Mouse (Mus musculus): ENCODE data around the gene Slc19a1. TPM values are rescaled to one million over a fixed set of nuclear protein-coding genes. Genes with fewer than 3 reads are reported as not detected.

The Slc19a1 gene
- polyA plus RNA-seq, 1 experiment from 2014 or later, result 45.1 TPM

DNA sequence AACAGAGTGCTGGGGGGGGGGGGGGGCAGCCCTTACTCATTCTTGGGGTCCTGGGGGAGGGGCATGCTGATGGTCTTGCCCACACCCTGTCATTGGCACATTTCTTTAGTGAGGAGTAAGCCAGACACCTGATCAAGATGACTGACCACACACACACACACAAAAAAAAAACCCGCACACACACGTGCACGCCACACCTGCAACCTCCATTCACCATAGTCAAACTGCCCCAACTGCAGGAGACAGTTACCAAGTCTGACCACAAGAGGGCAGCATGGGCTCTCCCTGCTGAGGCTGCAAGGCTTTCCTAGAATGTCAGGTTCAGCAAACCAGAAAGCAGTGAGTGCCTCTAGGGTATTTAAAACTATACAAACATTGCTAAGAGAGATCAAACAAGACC lies 50.4 kb downstream of the Slc19a1 start:
- Histone ChIP-seq H3K9me3 (ENCODE audit: control insufficient read depth, low read length) (no peaks in the 10 kb centered on the region), H3K27ac (ENCODE audit: low read depth, low read length) (no peak overlapping the region), H3K4me3 (ENCODE audit: low read length) (no peak overlapping the region), H3K4me2 (ENCODE audit: low read length) (no peak overlapping the region), H3K27me3 (replicated peaks; ENCODE audit: control insufficient read depth, insufficient read depth, low read length) (no peaks in the 10 kb centered on the region), H3K4me1 (ENCODE audit: control insufficient read depth, insufficient read depth, low read depth, low read length) (no peaks in the 10 kb centered on the region), H3K36me3 (ENCODE audit: control insufficient read depth, insufficient read depth, low read length) (no peaks in the 10 kb centered on the region), H3K9ac (ENCODE audit: low read depth, low read length) (no peak overlapping the region)
- 0 out of 2 replicates have a peak, but pooled peaks have one; percentile 42 for ATAC-seq
- WGBS, result 21% methylated on average over 3 of the region's 3 CpGs

DNA sequence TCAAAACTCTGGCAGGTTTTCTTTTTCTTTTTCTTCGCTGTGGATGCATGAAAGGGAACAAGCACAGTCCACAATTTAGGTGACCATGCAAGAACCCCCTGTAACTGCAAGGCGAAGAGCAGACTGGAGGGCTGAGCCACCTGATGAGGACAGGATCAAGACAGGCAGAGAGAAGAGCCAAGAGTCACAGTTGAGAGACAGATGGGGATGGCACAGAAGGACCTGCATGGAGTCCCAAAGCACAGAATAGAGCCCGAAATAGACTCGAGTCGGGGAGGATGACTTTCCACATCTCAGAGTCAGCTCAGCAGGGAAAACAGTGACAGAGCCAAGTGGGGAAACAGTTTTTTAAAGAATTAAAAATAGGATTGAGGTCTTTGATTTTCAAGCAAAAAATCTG lies 50.9 kb downstream of the Slc19a1 start:
- H3K36me3 ChIP-seq (ENCODE audit: control insufficient read depth, insufficient read depth, low read length), result no peaks in the 10 kb centered on the region
- no peaks in the 10 kb centered on the region for H3K9me3 ChIP-seq (ENCODE audit: control insufficient read depth, low read length)
- no peak overlapping the region for H3K27ac ChIP-seq (ENCODE audit: low read depth, low read length)
- no peak overlapping the region for H3K4me3 ChIP-seq (ENCODE audit: low read length)
- no peak for ATAC-seq
- H3K9ac ChIP-seq (ENCODE audit: low read depth, low read length), result no peak overlapping the region
- H3K27me3 ChIP-seq (replicated peaks; ENCODE audit: control insufficient read depth, insufficient read depth, low read length), result no peaks in the 10 kb centered on the region
- H3K4me2 ChIP-seq (ENCODE audit: low read length), result no peak overlapping the region
- no peaks in the 10 kb centered on the region for H3K4me1 ChIP-seq (ENCODE audit: control insufficient read depth, insufficient read depth, low read depth, low read length)
- WGBS, result 68% methylated on average over 5 of the region's 5 CpGs

DNA sequence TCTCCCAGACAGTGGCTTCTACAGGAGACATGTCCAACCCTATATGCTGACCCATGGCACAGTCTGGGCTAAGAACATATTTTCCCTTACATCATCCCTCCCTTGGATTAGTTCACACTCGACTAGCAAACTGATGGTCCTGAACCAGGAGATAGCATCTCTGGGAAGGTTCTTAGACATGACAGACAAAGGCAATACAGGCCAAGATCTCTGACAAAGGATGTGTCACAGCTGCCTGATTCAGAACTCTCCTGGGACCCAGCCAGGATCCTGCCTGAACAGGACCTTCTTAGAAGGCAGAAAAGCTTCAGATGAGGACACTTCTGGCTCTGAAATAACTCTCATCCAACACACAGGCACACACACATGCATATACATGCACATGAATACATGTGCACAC lies 52.5 kb downstream of the Slc19a1 start:
- no peak for ATAC-seq
- WGBS, result 68% methylated on average over 1 of the region's 1 CpGs
- H3K9ac ChIP-seq (ENCODE audit: low read depth, low read length), result no peak overlapping the region
- no peaks in the 10 kb centered on the region for H3K27me3 ChIP-seq (replicated peaks; ENCODE audit: control insufficient read depth, insufficient read depth, low read length)
- no peaks in the 10 kb centered on the region for H3K9me3 ChIP-seq (ENCODE audit: control insufficient read depth, low read length)
- no peaks in the 10 kb centered on the region for H3K36me3 ChIP-seq (ENCODE audit: control insufficient read depth, insufficient read depth, low read length)
- no peak overlapping the region for H3K4me2 ChIP-seq (ENCODE audit: low read length)
- no peak overlapping the region for H3K4me3 ChIP-seq (ENCODE audit: low read length)
- H3K4me1 ChIP-seq (ENCODE audit: control insufficient read depth, insufficient read depth, low read depth, low read length), result no peaks in the 10 kb centered on the region; the same call in 1 of the 2 replicates
- no peak overlapping the region for H3K27ac ChIP-seq (ENCODE audit: low read depth, low read length)

DNA sequence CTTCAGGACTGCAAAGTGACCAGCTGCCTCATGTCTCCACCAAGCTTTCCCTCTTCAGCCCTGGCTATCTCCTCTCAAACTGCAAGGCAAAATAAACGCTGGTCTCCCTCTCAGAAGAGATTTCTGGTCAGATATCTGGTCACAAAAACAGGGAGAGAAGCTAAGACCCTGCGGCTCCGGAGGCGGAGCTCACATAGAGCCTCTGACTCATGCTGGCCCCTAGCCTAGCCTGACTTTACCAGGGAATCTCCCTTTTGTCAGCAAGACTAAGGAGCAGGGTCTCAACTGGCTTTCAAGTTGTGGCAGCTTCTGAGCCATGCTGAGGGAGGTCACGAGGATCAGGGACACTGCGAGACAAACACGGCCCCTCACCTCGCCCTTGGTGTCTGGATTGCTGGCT lies 57.3 kb downstream of the Slc19a1 start:
- Histone ChIP-seq H3K27me3 (replicated peaks; ENCODE audit: control insufficient read depth, insufficient read depth, low read length) (no peaks in the 10 kb centered on the region), H3K4me2 (ENCODE audit: low read length) (peak overlapping the region; percentile 22; the same call in 1 of the 2 replicates), H3K27ac (ENCODE audit: low read depth, low read length) (no peak overlapping the region), H3K4me3 (ENCODE audit: low read length) (no peak overlapping the region), H3K36me3 (ENCODE audit: control insufficient read depth, insufficient read depth, low read length) (no peaks in the 10 kb centered on the region), H3K4me1 (ENCODE audit: control insufficient read depth, insufficient read depth, low read depth, low read length) (no peaks in the 10 kb centered on the region; the same call in 1 of the 2 replicates), H3K9ac (ENCODE audit: low read depth, low read length) (no peak overlapping the region), H3K9me3 (ENCODE audit: control insufficient read depth, low read length) (peaks cover 4% of the 10 kb centered on the region)
- no peak for ATAC-seq
- WGBS, result 40% methylated on average over 8 of the region's 8 CpGs

DNA sequence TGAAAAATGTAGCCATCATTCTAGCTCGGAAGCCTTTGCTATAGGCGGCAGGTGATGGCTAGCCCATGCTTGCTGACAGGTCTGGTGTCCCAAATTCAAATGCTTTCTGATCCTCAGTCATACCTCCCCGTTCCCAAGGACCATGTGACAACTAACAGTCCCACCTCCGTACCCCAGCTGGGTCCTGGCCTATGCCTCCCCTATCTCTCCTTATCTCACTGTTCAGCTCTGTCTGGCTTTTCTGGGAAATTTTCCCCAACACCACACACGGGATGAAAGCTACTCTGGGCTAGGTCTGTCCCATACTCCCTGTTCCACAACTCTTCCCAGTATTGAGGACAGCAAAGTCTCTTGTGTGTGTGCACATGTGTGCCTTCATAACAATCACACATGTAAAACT lies 58.0 kb downstream of the Slc19a1 start:
- Histone ChIP-seq H3K4me2 (ENCODE audit: low read length) (no peak overlapping the region), H3K27me3 (replicated peaks; ENCODE audit: control insufficient read depth, insufficient read depth, low read length) (no peaks in the 10 kb centered on the region), H3K36me3 (ENCODE audit: control insufficient read depth, insufficient read depth, low read length) (no peaks in the 10 kb centered on the region), H3K9ac (ENCODE audit: low read depth, low read length) (no peak overlapping the region), H3K27ac (ENCODE audit: low read depth, low read length) (no peak overlapping the region), H3K9me3 (ENCODE audit: control insufficient read depth, low read length) (peaks cover 4% of the 10 kb centered on the region), H3K4me3 (ENCODE audit: low read length) (no peak overlapping the region), H3K4me1 (ENCODE audit: control insufficient read depth, insufficient read depth, low read depth, low read length) (no peaks in the 10 kb centered on the region; the same call in 1 of the 2 replicates)
- ATAC-seq, result no peak
- WGBS, result 86% methylated on average over 5 of the region's 5 CpGs

DNA sequence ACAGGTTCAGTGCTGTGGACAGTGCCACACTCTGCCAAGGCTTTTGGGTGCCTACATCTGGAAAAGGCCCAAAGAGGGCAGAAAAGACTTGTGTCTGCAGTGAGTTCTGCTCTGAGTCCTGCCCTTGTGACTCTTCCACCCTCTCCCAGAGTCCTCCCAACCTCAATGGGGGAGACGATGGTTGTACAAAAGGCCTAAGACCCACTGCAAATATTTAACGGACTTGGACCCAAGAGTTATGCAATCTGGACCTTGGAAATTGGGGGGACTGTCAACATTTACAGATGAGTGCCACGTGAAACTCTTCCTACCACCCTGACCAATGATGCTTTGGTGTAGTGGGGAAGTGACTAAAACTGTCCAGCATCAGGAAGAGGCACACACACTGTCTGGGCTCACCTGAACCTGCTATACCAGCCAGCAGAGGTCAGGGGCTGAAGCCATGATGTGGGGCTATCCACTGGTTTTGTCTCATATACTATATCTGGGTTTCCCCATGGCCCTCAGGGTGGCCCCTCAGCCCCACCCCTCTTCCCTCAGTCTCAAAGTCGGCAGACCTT lies 59.6 kb downstream of the Slc19a1 start:
- no peaks in the 10 kb centered on the region; the same call in 1 of the 2 replicates for H3K4me1 ChIP-seq (ENCODE audit: control insufficient read depth, insufficient read depth, low read depth, low read length)
- 83% methylated on average over 4 of the region's 4 CpGs for WGBS
- no peak for ATAC-seq
- peaks cover 4% of the 10 kb centered on the region for H3K9me3 ChIP-seq (ENCODE audit: control insufficient read depth, low read length)
- H3K9ac ChIP-seq (ENCODE audit: low read depth, low read length), result no peak overlapping the region
- no peaks in the 10 kb centered on the region for H3K27me3 ChIP-seq (replicated peaks; ENCODE audit: control insufficient read depth, insufficient read depth, low read length)
- H3K4me3 ChIP-seq (ENCODE audit: low read length), result no peak overlapping the region
- H3K27ac ChIP-seq (ENCODE audit: low read depth, low read length), result no peak overlapping the region
- H3K36me3 ChIP-seq (ENCODE audit: control insufficient read depth, insufficient read depth, low read length), result no peaks in the 10 kb centered on the region
- no peak overlapping the region for H3K4me2 ChIP-seq (ENCODE audit: low read length)

DNA sequence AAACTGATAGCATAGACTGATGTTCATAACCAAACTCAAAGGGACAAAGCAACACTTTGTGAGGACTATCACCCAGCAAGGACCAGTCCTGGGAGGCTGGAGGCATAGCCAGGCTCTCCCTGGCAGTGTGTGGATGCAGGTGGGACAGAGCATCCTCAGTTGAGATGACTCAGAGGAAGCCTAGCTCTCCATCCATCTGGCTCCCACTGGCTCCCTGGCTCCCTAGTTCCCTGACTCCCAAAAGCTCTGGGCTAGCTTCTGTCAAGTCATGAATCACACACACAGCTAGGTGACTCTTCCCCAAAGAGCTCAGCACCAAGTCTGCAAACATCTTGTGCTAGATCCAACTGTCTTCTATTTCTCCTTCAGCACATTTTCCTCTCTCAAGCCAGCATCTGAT lies 61.8 kb downstream of the Slc19a1 start:
- Histone ChIP-seq H3K4me2 (ENCODE audit: low read length) (no peak overlapping the region), H3K9me3 (ENCODE audit: control insufficient read depth, low read length) (peaks cover 4% of the 10 kb centered on the region), H3K4me1 (ENCODE audit: control insufficient read depth, insufficient read depth, low read depth, low read length) (no peaks in the 10 kb centered on the region; the same call in 1 of the 2 replicates), H3K4me3 (ENCODE audit: low read length) (no peak overlapping the region), H3K9ac (ENCODE audit: low read depth, low read length) (no peak overlapping the region), H3K27me3 (replicated peaks; ENCODE audit: control insufficient read depth, insufficient read depth, low read length) (no peaks in the 10 kb centered on the region; the same call in 1 of the 2 replicates), H3K27ac (ENCODE audit: low read depth, low read length) (no peak overlapping the region), H3K36me3 (ENCODE audit: control insufficient read depth, insufficient read depth, low read length) (no peaks in the 10 kb centered on the region)
- ATAC-seq, result no peak

DNA sequence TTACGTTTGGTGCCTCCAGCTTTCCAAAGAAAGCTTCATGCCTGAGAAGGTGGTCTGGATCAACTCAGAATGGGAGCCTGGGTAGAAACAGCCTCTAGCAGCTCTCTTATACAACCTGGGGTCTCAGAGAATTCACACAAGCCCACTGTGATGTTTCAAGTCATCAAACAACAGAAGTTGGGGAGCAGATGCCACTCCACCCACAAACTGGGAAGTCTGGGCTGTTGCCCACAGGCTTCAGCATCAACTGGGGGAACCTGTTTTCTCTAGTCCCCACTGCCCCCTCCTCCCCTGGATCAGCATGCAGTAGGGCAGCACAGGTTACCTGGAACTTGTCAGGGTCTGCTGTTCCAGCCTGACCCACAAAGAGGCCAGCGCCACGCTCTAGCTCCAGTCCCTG lies 63.6 kb downstream of the Slc19a1 start:
- WGBS, result 93% methylated on average over 3 of the region's 3 CpGs
- H3K4me1 ChIP-seq (ENCODE audit: control insufficient read depth, insufficient read depth, low read depth, low read length), result no peaks in the 10 kb centered on the region; the same call in 1 of the 2 replicates
- peaks cover 4% of the 10 kb centered on the region for H3K9me3 ChIP-seq (ENCODE audit: control insufficient read depth, low read length)
- no peak overlapping the region for H3K27ac ChIP-seq (ENCODE audit: low read depth, low read length)
- H3K4me3 ChIP-seq (ENCODE audit: low read length), result no peak overlapping the region
- H3K27me3 ChIP-seq (replicated peaks; ENCODE audit: control insufficient read depth, insufficient read depth, low read length), result no peaks in the 10 kb centered on the region; the same call in 1 of the 2 replicates
- no peak for ATAC-seq
- H3K4me2 ChIP-seq (ENCODE audit: low read length), result no peak overlapping the region
- no peaks in the 10 kb centered on the region for H3K36me3 ChIP-seq (ENCODE audit: control insufficient read depth, insufficient read depth, low read length)
- no peak overlapping the region for H3K9ac ChIP-seq (ENCODE audit: low read depth, low read length)

DNA sequence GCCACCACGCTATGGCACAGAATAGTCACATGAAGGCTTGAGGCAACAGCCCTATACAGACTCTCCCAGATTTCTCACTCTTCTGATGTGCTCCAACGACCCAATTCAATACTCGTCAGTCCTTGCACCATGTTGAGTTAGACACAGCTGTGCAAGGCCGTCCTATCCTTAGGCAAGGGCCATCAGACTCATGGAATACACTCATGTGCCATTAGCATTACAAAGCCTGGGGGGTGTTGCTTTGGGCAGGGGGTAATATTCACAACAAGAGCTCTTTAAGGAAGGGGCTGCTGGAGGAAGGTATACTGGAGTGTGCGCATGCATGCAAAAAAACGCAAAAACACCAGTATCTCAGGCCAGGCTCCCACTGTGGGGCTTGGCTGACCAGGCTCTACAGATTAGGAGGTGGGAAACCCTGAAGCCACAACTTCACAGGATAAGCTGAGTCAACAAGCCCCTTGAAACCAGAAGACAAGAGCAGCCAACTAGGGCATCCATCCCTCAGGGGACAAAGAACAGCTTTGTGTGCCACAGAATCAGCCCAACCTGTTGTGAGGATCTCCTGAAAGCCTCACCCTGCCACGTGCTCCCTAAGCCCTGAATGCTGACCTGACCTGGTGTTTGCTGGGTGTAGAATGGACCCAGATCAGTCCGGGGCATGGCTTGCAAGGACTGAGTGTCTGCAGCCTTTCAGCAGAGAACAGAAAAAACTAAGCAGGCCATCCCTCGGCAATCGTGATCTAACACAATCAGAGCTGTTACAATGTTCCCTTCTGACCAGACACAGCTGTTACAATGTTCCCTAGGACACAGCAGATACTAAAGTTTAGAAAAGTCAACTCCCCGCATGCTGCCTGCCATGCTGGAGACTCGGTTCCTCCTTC lies 65.2 kb downstream of the Slc19a1 start:
- peaks cover 4% of the 10 kb centered on the region for H3K9me3 ChIP-seq (ENCODE audit: control insufficient read depth, low read length)
- H3K4me2 ChIP-seq (ENCODE audit: low read length), result no peak overlapping the region
- H3K4me3 ChIP-seq (ENCODE audit: low read length), result no peak overlapping the region
- no peak overlapping the region for H3K27ac ChIP-seq (ENCODE audit: low read depth, low read length)
- no peaks in the 10 kb centered on the region; the same call in 1 of the 2 replicates for H3K27me3 ChIP-seq (replicated peaks; ENCODE audit: control insufficient read depth, insufficient read depth, low read length)
- H3K4me1 ChIP-seq (ENCODE audit: control insufficient read depth, insufficient read depth, low read depth, low read length), result no peaks in the 10 kb centered on the region; the same call in 1 of the 2 replicates
- H3K36me3 ChIP-seq (ENCODE audit: control insufficient read depth, insufficient read depth, low read length), result no peaks in the 10 kb centered on the region
- H3K9ac ChIP-seq (ENCODE audit: low read depth, low read length), result no peak overlapping the region
- no peak for ATAC-seq
- WGBS, result 55% methylated on average over 12 of the region's 12 CpGs

All from hindbrain, embryonic 16.5 days (tissue).